Mouse (Mus musculus): ENCODE results near the gene Cstad. TPM values are rescaled to one million over a fixed set of nuclear protein-coding genes. Genes with fewer than 3 reads are reported as not detected.

The Cstad gene
- polyA plus RNA-seq, 1 experiment from 2014 or later: 0.19 TPM

GRCm38 (mm10) chr2:30592391-30592790 lies 2.4 kb upstream of the Cstad start:
- Histone ChIP-seq H3K4me2 (ENCODE audit: low read length) (no peak overlapping the region), H3K9ac (ENCODE audit: low read depth, low read length) (no peak overlapping the region), H3K36me3 (ENCODE audit: control insufficient read depth, insufficient read depth, low read length) (no peaks in the 10 kb centered on the region), H3K27me3 (replicated peaks; ENCODE audit: control insufficient read depth, insufficient read depth, low read length) (no peaks in the 10 kb centered on the region), H3K4me3 (ENCODE audit: low read length) (no peak overlapping the region), H3K27ac (ENCODE audit: low read depth, low read length) (no peak overlapping the region), H3K4me1 (ENCODE audit: control insufficient read depth, insufficient read depth, low read depth, low read length) (peaks cover 19% of the 10 kb centered on the region), H3K9me3 (ENCODE audit: control insufficient read depth, low read length) (no peaks in the 10 kb centered on the region)
- WGBS: 73% methylated on average over 6 of the region's 6 CpGs
- no peak for ATAC-seq

GRCm38 (mm10) chr2:30592951-30593350 lies 1.9 kb upstream of the Cstad start:
- Histone ChIP-seq H3K9me3 (ENCODE audit: control insufficient read depth, low read length) (no peaks in the 10 kb centered on the region), H3K9ac (ENCODE audit: low read depth, low read length) (no peak overlapping the region), H3K27me3 (replicated peaks; ENCODE audit: control insufficient read depth, insufficient read depth, low read length) (no peaks in the 10 kb centered on the region), H3K36me3 (ENCODE audit: control insufficient read depth, insufficient read depth, low read length) (no peaks in the 10 kb centered on the region), H3K4me2 (ENCODE audit: low read length) (no peak overlapping the region), H3K4me3 (ENCODE audit: low read length) (no peak overlapping the region), H3K4me1 (ENCODE audit: control insufficient read depth, insufficient read depth, low read depth, low read length) (peaks cover 19% of the 10 kb centered on the region), H3K27ac (ENCODE audit: low read depth, low read length) (peak overlapping the region; percentile 97; the same call in 1 of the 2 replicates)
- ATAC-seq: no peak
- 88% methylated on average over 6 of the region's 6 CpGs for WGBS

GRCm38 (mm10) chr2:30593636-30594310 lies 1.1 kb upstream of the Cstad start:
- H3K9ac ChIP-seq (ENCODE audit: low read depth, low read length): peak overlapping the region; percentile 72
- peak overlapping the region; percentile 61 for H3K4me2 ChIP-seq (ENCODE audit: low read length)
- no peaks in the 10 kb centered on the region for H3K9me3 ChIP-seq (ENCODE audit: control insufficient read depth, low read length)
- H3K27me3 ChIP-seq (replicated peaks; ENCODE audit: control insufficient read depth, insufficient read depth, low read length): no peaks in the 10 kb centered on the region
- no peak overlapping the region for H3K4me3 ChIP-seq (ENCODE audit: low read length)
- H3K27ac ChIP-seq (ENCODE audit: low read depth, low read length): peak overlapping the region; percentile 97
- WGBS: 78% methylated on average over 13 of the region's 13 CpGs
- H3K36me3 ChIP-seq (ENCODE audit: control insufficient read depth, insufficient read depth, low read length): no peaks in the 10 kb centered on the region
- H3K4me1 ChIP-seq (ENCODE audit: control insufficient read depth, insufficient read depth, low read depth, low read length): peaks cover 19% of the 10 kb centered on the region
- ATAC-seq: no peak

GRCm38 (mm10) chr2:30595796-30596195 lies 956 bp downstream of the Cstad start:
- 83% methylated on average over 4 of the region's 4 CpGs for WGBS
- H3K9ac ChIP-seq (ENCODE audit: low read depth, low read length): no peak overlapping the region
- ATAC-seq: no peak
- H3K4me1 ChIP-seq (ENCODE audit: control insufficient read depth, insufficient read depth, low read depth, low read length): peaks cover 23% of the 10 kb centered on the region
- no peak overlapping the region for H3K4me3 ChIP-seq (ENCODE audit: low read length)
- no peaks in the 10 kb centered on the region for H3K27me3 ChIP-seq (replicated peaks; ENCODE audit: control insufficient read depth, insufficient read depth, low read length)
- peak overlapping the region; percentile 97; the same call in 1 of the 2 replicates for H3K27ac ChIP-seq (ENCODE audit: low read depth, low read length)
- H3K9me3 ChIP-seq (ENCODE audit: control insufficient read depth, low read length): no peaks in the 10 kb centered on the region
- no peaks in the 10 kb centered on the region for H3K36me3 ChIP-seq (ENCODE audit: control insufficient read depth, insufficient read depth, low read length)
- H3K4me2 ChIP-seq (ENCODE audit: low read length): peak overlapping the region; percentile 61; the same call in 1 of the 2 replicates

GRCm38 (mm10) chr2:30599621-30600020 lies 4.8 kb downstream of the Cstad start:
- H3K4me1 ChIP-seq (ENCODE audit: control insufficient read depth, insufficient read depth, low read depth, low read length): peaks cover 16% of the 10 kb centered on the region
- no peaks in the 10 kb centered on the region for H3K27me3 ChIP-seq (replicated peaks; ENCODE audit: control insufficient read depth, insufficient read depth, low read length)
- no peak overlapping the region for H3K9ac ChIP-seq (ENCODE audit: low read depth, low read length)
- no peaks in the 10 kb centered on the region for H3K9me3 ChIP-seq (ENCODE audit: control insufficient read depth, low read length)
- H3K4me2 ChIP-seq (ENCODE audit: low read length): no peak overlapping the region
- no peak overlapping the region for H3K27ac ChIP-seq (ENCODE audit: low read depth, low read length)
- WGBS: 41% methylated on average over 3 of the region's 3 CpGs
- H3K4me3 ChIP-seq (ENCODE audit: low read length): no peak overlapping the region
- ATAC-seq: no peak
- no peaks in the 10 kb centered on the region for H3K36me3 ChIP-seq (ENCODE audit: control insufficient read depth, insufficient read depth, low read length)

GRCm38 (mm10) chr2:30600291-30600690 lies 5.5 kb downstream of the Cstad start:
- ATAC-seq: 0 out of 2 replicates have a peak, but pooled peaks have one; percentile 9
- 0 out of 2 replicates have a peak overlapping the region, but pooled peaks have one; percentile 29 for H3K9ac ChIP-seq (ENCODE audit: low read depth, low read length)

GRCm38 (mm10) chr2:30600965-30601841 lies 6.4 kb downstream of the Cstad start:
- Histone ChIP-seq H3K4me1 (ENCODE audit: control insufficient read depth, insufficient read depth, low read depth, low read length) (peaks cover 24% of the 10 kb centered on the region), H3K4me3 (ENCODE audit: low read length) (no peak overlapping the region), H3K27me3 (replicated peaks; ENCODE audit: control insufficient read depth, insufficient read depth, low read length) (no peaks in the 10 kb centered on the region), H3K4me2 (ENCODE audit: low read length) (peak overlapping the region; percentile 24; the same call in 1 of the 2 replicates), H3K9me3 (ENCODE audit: control insufficient read depth, low read length) (no peaks in the 10 kb centered on the region), H3K9ac (ENCODE audit: low read depth, low read length) (peak overlapping the region; percentile 29; the same call in 1 of the 2 replicates), H3K36me3 (ENCODE audit: control insufficient read depth, insufficient read depth, low read length) (no peaks in the 10 kb centered on the region), H3K27ac (ENCODE audit: low read depth, low read length) (peak overlapping the region; percentile 59)
- WGBS: 13% methylated on average over 18 of the region's 20 CpGs
- no peak for ATAC-seq

More at GRCm38 (mm10) chr2:30600291-30600690, 5.5 kb downstream of the Cstad start:
- H3K4me3 ChIP-seq (ENCODE audit: low read length): no peak overlapping the region
- no peaks in the 10 kb centered on the region for H3K36me3 ChIP-seq (ENCODE audit: control insufficient read depth, insufficient read depth, low read length)
- H3K27me3 ChIP-seq (replicated peaks; ENCODE audit: control insufficient read depth, insufficient read depth, low read length): no peaks in the 10 kb centered on the region
- peaks cover 22% of the 10 kb centered on the region for H3K4me1 ChIP-seq (ENCODE audit: control insufficient read depth, insufficient read depth, low read depth, low read length)
- no peaks in the 10 kb centered on the region for H3K9me3 ChIP-seq (ENCODE audit: control insufficient read depth, low read length)
- WGBS: 17% methylated on average over 9 of the region's 9 CpGs
- H3K4me2 ChIP-seq (ENCODE audit: low read length): peak overlapping the region; percentile 24; the same call in 1 of the 2 replicates
- H3K27ac ChIP-seq (ENCODE audit: low read depth, low read length): peak overlapping the region; percentile 59

- no peak for ATAC-seq
- no peak overlapping the region for H3K27ac ChIP-seq (ENCODE audit: low read depth, low read length)
- H3K27me3 ChIP-seq (replicated peaks; ENCODE audit: control insufficient read depth, insufficient read depth, low read length): no peaks in the 10 kb centered on the region
- H3K4me1 ChIP-seq (ENCODE audit: control insufficient read depth, insufficient read depth, low read depth, low read length): peaks cover 37% of the 10 kb centered on the region
- H3K9me3 ChIP-seq (ENCODE audit: control insufficient read depth, low read length): no peaks in the 10 kb centered on the region
- H3K4me3 ChIP-seq (ENCODE audit: low read length): no peak overlapping the region
- no peaks in the 10 kb centered on the region for H3K36me3 ChIP-seq (ENCODE audit: control insufficient read depth, insufficient read depth, low read length)
- no peak overlapping the region for H3K4me2 ChIP-seq (ENCODE audit: low read length)
- no peak overlapping the region for H3K9ac ChIP-seq (ENCODE audit: low read depth, low read length)
Observed at GRCm38 (mm10) chr2:30602451-30602850, 7.6 kb downstream of the Cstad start.

GRCm38 (mm10) chr2:30603731-30604130 lies 8.9 kb downstream of the Cstad start:
- no peak for ATAC-seq
- WGBS: 61% methylated on average over 5 of the region's 5 CpGs
- no peaks in the 10 kb centered on the region for H3K36me3 ChIP-seq (ENCODE audit: control insufficient read depth, insufficient read depth, low read length)

More at GRCm38 (mm10) chr2:30603731-30604130, 8.9 kb downstream of the Cstad start:
- Histone ChIP-seq H3K9ac (ENCODE audit: low read depth, low read length) (no peak overlapping the region), H3K4me3 (ENCODE audit: low read length) (no peak overlapping the region), H3K27ac (ENCODE audit: low read depth, low read length) (no peak overlapping the region), H3K4me1 (ENCODE audit: control insufficient read depth, insufficient read depth, low read depth, low read length) (peaks cover 38% of the 10 kb centered on the region), H3K27me3 (replicated peaks; ENCODE audit: control insufficient read depth, insufficient read depth, low read length) (no peaks in the 10 kb centered on the region), H3K9me3 (ENCODE audit: control insufficient read depth, low read length) (no peaks in the 10 kb centered on the region), H3K4me2 (ENCODE audit: low read length) (no peak overlapping the region)
